Mouse (Mus musculus) adrenal gland, adult 8-10 months (tissue): ENCODE measurements around the gene AL732309.1. TPM values are rescaled to one million over a fixed set of nuclear protein-coding genes. Genes with fewer than 3 reads are reported as not detected.

ENCODE experiments used
- DNase-seq: peaks from one replicate; pipeline ENCODE4 v3.0.0; 2022
- total RNA-seq, 4 experiments: library from RNA; stranded (reverse); gene quantifications; 2 replicates each; pipeline ENCODE4 v1.2.4; 2022

AL732309.1 gene
- total RNA-seq, result 1 to 10 TPM; 2.2 to 8.9 (median 6.1) TPM

DNA sequence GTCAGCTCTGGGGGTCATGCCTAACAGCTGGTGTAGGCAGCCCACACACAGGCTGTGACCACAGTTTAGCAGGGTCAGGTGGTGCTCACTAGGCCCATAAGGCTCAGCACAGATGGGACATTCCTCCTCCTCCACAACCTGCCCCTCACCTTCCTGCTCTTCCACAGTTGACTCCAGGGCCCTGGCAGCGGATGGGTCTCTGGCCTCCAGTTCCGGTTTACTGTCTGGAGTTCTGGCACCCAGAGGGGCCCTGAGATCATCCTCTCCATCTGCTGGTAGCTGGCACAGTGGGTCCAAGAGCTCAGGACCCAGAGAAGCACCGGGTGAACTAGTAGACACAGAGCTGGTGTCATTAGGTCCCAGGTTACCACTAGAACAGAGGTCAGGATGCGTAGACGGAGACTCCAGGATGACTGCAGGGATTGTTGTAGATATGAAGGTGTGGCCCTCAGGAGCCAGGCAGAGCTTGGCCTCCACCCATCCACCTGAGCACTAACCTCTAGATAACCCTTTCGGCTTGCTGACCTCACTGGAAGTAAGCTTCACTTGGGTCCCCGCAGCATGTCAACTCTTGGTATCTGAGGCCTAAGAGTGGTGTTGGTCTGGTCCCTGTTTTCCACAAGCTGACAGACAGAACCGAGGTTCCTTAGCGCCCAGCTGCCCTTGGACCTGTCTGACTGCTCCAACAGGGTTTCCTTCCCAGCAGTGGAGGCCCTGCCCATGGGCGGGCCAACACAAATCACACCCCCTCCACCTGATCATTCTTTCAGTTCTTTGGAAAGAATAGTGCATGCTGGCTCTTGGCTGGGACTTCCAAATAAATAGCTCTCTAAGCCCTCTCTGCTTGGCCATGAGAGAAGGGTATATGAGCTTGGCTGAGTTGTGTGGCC, at the start of gene AL732309.1:
Gene AL732309.1, minus strand, starts transcription at position 681 of the 890 bp plus-strand sequence.
- DNase-seq, result no peak

DNA sequence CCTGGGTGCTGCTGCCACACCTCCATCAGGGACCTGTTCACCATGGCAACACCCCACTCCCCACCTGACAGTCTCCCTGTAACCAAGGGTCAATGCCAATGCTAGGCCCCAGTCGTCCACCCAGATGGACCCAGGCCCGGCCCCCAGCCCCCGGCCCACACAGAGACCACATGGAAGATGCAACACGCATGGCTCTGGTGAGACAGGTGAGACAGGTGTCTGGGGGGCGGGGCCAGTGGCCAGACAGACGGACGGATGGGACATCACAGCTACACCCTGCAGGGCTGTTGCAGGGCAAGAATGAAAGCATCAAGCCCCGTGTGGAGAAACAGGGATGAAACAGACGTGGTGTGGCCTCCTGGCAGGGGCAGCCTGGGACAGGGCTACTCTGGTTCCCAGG, 47.0 kb upstream of the AL732309.1 start:
- no peak for DNase-seq

DNA sequence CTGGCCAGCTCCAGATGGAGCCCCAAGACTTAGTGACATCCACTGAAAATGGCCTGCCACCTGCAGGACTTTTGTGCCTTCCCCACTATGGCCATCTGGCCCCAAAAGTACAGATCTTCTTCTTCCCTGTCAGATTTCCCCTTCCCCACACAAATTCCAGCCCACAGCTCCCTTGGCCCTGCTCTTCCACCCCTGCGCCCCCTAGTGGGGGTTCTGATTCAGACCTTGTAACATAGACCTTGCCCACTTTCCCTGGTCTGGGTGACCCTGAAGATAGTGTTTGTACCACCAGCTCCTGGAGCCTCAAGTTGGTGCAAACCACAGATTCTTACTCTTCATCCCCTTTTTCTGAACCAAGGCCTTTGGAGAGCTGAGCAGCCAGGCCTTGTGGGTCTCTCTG, 46.2 kb upstream of the AL732309.1 start:
- no peak for DNase-seq

DNA sequence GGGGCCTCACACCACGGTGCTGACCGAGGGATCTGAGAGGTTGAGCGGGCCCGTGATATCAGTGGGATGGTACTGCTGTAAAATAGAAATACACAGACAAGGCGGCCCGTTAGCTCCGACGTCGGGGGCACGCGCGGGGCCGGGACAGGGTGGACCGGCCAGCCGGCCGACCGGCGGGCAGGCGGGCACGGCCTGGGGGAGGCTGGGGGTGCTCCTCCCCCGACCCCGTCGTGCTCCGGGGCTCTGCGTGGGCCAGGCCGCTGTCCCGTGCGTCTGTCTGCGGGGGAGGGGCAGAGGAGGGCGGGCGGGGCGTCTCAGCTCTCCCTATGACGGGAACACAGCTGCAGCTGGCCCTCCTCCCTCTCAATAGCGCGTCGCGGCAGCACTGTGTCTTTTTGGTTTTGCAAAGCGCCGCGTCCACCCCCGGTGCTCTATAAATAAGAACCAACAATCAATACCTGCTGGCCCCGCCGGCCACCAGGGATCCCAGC, 45.4 kb upstream of the AL732309.1 start:
- no peak for DNase-seq

DNA sequence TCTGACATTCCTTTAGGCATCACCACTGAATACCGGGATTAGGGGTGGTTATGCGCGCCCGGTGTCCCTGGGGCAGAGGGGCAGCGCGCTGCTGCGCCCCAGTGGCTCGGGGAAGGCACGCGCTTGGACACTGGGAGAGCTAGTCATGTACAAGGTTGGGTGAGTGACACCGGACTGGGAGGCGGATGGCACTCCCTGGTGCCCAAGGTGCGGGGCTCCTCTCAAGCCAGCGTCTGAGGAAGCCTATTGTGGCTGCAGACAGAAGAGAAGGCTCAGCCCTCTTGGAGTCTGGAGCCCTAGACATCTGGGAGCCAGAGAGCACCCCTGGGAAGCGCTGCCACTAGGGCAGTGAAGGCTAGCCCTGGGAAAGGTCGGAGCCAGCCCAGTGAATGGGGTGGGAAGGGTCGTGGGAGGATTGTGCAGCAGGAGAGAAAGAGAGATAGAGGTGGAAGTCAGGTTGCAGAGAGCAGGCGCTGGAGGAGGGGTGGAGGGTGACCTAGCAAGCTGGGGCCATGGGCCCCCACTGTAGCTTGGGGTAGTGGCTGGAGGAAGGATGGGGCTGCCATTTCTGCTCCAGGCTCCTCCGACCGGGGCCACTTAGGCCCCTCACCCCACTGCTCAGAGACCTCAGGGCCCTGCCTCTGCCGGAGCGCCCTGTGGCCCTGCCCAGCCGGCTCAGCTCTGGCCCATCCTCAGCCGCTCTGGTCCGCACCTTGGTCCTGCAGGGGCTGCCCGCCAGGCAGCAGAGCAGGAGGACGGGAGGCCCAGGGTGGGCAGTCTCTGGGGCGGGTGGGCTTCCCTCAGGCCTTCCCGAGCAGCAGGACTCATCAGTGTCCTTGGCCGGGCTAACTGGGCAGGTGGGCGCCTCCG, 44.8 kb upstream of the AL732309.1 start:
- no peak for DNase-seq

DNA sequence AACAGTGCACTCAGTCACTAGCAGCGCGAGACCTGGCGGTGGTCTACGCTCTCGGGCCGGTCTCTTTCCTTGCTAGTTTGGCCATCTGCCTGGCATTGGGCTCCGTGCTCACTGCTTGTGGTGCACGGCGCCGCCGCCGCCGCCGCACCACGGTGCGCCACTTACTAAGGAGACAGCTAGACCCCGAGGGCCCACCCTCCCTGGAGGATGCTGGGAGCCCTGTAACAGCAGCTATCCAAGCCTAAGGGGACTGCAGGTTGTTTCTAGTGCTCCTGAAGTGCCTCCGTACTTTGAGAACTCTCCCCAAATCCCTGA, 44.1 kb upstream of the AL732309.1 start:
- no peak for DNase-seq

GRCm38 (mm10) chr2:25290101-25290815, 43.6 kb upstream of the AL732309.1 start:
- DNase-seq, result no peak

- DNase-seq, result no peak
Measured at GRCm38 (mm10) chr2:25289651-25290050, 43.0 kb upstream of the AL732309.1 start, which contains the start of gene Lrrc26. Gene Lrrc26 (plus strand): TSS chr2:25289915.

DNA sequence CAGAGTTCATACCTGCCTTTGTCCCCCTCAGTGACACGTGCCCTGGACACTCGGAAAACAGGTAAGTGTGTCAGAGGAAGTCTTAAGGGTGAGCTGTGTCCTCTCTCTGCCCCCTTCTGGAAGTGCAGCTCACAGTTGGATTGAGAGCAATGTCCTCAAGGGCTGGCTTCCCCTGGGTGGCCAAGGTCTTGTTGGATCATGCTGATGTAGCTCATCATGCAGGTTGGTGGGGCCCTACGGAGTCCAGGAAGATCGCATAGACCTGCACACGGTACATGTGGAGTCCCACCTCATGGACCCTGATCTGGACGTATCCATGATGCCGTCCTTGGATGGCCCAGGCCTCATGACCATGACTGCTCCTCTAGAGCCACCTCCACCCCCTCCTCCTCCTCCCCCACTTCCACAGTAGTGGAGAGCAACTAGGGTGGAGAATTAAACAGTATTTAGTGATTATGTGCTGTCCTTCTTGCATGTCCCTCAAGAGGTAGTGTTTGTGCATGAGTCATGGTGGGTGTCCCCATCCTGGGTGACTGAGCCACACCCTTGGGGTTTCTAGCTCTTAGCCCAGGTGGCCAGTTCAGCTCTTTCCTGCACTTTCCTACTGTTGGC, 42.2 kb upstream of the AL732309.1 start:
- no peak for DNase-seq

GRCm38 (mm10) chr2:25287927-25288649, 41.4 kb upstream of the AL732309.1 start, which contains the start of gene Tmem210:
Gene Tmem210 (plus strand): TSS chr2:25288145.
- no peak for DNase-seq

- DNase-seq, result no peak
Measured at GRCm38 (mm10) chr2:25286837-25287636, 40.4 kb upstream of the AL732309.1 start.

DNA sequence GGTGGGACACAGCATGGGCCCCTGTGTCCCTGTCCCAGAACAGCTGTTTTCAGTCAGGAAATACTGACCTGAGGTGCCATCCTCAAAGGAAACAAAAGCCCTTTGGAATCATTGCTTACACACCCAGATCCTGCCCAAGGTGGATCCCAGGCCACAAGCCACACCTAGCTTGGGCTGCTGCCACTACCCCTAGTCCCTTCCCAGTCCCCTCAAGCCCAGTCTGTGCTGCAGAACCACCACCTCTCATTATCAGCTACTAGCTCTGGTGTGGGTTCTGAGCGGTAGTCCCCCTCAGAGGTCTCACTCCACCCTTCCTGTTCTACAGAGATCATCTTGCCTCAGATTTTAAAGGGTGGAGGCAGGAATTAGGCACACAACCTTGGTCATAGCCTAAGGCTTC, 39.7 kb upstream of the AL732309.1 start:
- DNase-seq, result no peak

DNA sequence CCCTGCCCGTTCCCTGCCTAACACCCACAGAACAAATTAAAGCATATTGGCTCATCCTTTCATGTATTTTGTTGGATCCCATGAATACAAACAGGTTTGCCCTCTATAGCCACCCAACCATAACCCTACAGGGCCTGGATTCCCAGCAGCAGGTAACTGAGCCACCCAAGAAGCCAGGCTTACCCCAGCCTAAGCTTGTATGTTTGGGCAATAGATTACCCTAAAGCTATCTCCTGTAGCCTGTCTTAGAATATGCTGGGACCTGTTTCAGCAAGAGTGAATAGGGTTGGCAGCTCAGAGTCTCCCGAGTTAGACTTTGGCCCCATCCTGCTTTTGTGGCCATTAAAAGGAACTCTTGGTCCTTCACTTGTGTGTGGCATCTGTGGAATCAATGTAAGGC, 38.9 kb upstream of the AL732309.1 start:
- no peak for DNase-seq

DNA sequence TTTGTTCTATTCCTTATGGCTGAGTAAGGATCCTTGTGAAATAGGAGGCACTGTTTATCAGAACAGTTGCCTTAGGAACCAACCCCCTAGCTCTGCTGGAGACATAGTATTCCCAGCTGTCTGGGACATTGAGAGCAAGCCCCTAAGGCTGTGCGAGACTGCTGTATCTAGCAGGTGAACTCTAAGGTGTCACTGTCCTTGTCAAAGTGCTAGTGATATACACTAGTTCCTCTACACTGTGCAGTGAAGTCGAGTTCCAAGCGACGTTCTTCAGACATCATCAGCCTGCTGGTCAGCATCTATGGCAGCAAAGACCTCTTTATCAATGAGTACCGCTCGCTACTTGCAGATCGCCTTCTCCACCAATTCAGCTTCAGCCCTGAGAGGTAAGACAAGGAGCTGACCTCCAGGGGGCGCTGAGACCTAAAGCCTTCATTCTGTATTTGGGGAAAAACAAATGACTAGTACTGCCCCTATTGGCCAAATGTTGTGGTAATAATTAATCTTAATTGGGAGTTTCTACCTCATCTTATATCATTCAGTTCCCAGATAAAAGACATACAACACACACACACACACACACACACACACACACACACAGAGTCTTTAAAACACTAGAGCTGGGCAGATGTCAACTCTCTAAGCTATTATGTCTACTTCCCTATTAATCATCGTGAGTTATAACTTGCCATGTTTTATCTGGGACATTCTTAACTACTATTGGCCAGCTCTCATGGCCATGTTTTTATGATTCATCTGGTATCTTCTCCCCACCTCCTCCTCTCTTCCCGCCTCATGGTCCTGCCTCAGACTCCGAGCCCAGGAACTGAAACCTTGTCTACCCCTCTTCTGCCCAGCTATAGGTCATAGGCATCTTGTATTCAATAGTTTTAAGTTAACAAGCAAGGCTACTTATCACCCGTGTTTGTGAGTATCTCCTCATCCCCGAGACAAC, 32.5 kb upstream of the AL732309.1 start:
- DNase-seq, result no peak

DNA sequence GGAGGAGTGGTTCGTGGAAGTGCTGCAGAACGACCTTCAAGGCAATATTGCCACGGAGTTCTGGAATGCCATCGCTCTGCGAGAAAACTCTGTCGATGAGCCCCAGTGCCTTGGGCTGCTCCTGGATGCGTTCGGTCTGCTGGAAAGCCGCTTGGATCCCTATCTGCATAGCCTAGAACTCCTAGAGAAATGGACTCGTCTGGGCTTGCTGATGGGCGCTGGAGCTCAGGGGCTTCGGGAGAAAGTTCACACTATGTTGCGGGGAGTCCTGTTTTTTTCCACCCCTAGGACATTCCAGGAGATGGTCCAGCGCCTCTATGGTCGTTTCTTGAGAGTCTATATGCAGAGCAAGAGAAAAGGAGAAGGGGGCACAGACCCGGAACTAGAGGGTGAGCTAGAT, 26.3 kb upstream of the AL732309.1 start:
- DNase-seq, result no peak

DNA sequence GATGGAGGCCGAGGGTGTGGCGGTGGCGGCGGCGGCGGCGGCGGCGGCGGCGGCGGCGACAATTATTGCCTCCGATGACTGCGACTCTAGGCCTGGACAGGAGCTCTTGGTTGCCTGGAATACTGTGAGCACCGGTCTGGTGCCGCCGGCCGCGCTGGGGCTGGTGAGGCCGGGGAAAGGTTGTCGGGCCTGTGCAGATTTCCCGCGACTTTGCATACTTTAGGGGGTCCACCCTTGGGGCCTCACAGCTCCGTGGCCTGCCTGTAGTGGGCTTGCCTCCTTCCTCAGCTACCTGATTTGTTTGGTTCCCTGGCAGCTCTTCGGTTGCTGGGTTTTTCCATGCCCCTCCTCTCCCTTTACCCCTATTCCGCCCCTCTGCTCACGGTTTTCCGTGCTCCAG, 25.9 kb upstream of the AL732309.1 start:
- no peak for DNase-seq

- DNase-seq, result peak; percentile 96
Measured at GRCm38 (mm10) chr2:25271827-25272511, 25.3 kb upstream of the AL732309.1 start, which contains the start of the genes Ssna1 and Anapc2. Gene Ssna1 (minus strand): TSS chr2:25272438. Gene Anapc2 (plus strand): TSS chr2:25272478.

GRCm38 (mm10) chr2:25267746-25268309, 21.2 kb upstream of the AL732309.1 start:
- DNase-seq, result no peak
